Mouse (Mus musculus) heart, embryonic 10.5 days (tissue): ENCODE results near the gene Gm10309. TPM values are rescaled to one million over a fixed set of nuclear protein-coding genes. Genes with fewer than 3 reads are reported as not detected.
A peak's percentile ranks its signal among the peaks of the same experiment; 100 is the strongest.

Experiments
- DNase-seq: peaks from one replicate; pipeline ENCODE4 v3.0.0-alpha.2; 2017; ENCODE audit warnings: low spot score
- H3K27ac ChIP-seq: fragments of 300-500 bp; sonication (generic); 2 replicates; pipeline ENCODE4 v1.5.1; 2016; ENCODE audit warnings: mild to moderate bottlenecking
- H3K27me3 ChIP-seq: fragments of 300-500 bp; sonication (generic); 2 replicates; pipeline ENCODE4 v1.6.1; 2016; ENCODE audit warnings: mild to moderate bottlenecking; ENCODE audit not compliant: poor library complexity, insufficient read depth, severe bottlenecking
- H3K36me3 ChIP-seq: fragments of 300-500 bp; sonication (generic); 2 replicates; pipeline ENCODE4 v1.6.1; 2016; ENCODE audit warnings: mild to moderate bottlenecking, moderate library complexity
- H3K4me1 ChIP-seq: fragments of 300-500 bp; sonication (generic); 2 replicates; pipeline ENCODE4 v1.6.1; 2016; ENCODE audit warnings: mild to moderate bottlenecking
- H3K4me3 ChIP-seq: fragments of 300-500 bp; sonication (generic); 2 replicates; pipeline ENCODE4 v1.5.1; 2016; ENCODE audit warnings: mild to moderate bottlenecking, moderate library complexity
- H3K9me3 ChIP-seq: fragments of 300-500 bp; sonication (generic); 2 replicates; pipeline ENCODE4 v1.6.1; 2016; ENCODE audit warnings: mild to moderate bottlenecking, moderate library complexity
- WGBS: fragments of 180-500 bp; shearing (Covaris S2); methylation state at CpG from one replicate; pipeline ENCODE4 v1.1.7; 2016; 5-methylcytosine and 5-hydroxymethylcytosine counted together
- polyA plus RNA-seq: library from polyadenylated mRNA; unstranded; fragments of >200 nt; fragmentation: Nextera tagmentation; extraction: Ambion mirVana; gene quantifications from 2 replicates; pipeline ENCODE4 v1.2.1, GENCODE M21; 2016

The Gm10309 gene
- polyA plus RNA-seq, 1 experiment from 2014 or later: 0.44 TPM

DNA sequence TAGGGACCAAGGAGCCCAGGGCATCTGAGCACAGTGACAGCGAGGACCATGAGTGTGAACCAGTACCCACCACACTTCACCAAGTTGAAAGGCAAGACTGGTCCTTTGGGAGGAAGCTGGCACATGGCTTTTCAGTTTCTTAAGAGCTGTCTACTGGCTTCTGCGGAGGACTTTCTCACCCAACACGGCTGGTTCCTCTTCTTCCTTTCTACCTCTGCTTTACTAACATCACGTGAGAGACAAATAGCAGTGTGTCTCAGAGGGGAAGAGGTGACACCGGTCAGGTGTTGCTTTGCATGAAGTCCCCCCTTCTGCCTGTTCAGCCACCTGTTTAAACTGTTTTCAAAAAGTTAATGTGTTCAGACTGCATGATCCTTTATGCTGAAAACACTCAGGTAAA is 22.3 kb upstream of the Gm10309 start:
- no peak for DNase-seq
- no peaks in the 10 kb centered on the region for H3K27me3 ChIP-seq
- WGBS: 78% methylated on average over 5 of the region's 5 CpGs
- no peak overlapping the region for H3K27ac ChIP-seq
- no peak overlapping the region for H3K4me3 ChIP-seq
- H3K4me1 ChIP-seq: peaks cover 41% of the 10 kb centered on the region
- H3K9me3 ChIP-seq: no peaks in the 10 kb centered on the region
- no peaks in the 10 kb centered on the region; the same call in 1 of the 2 replicates for H3K36me3 ChIP-seq

DNA sequence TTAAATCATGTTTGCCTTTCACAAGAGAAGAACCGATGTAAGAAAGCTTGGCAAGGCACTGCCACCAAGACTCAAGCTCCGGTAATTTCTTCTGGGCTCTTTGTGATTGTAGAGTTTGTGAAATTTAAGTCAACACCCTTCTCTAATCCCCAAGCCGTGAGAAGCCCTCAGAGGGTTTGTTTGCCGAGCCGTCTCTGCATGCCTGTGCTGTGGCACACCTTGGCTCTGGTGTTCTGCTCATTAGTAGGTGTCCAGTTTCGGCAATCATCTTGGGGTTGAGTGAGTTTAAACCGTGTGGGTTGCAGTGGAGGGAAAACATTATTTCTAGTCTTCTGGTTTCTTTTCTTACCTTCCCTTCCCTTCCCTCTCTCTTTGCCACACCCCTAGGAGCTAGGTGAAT is 21.0 kb upstream of the Gm10309 start:
- 81% methylated on average over 7 of the region's 7 CpGs for WGBS
- H3K4me3 ChIP-seq: no peak overlapping the region
- no peaks in the 10 kb centered on the region for H3K9me3 ChIP-seq
- no peaks in the 10 kb centered on the region for H3K27me3 ChIP-seq
- H3K4me1 ChIP-seq: peaks cover 29% of the 10 kb centered on the region
- no peaks in the 10 kb centered on the region; the same call in 1 of the 2 replicates for H3K36me3 ChIP-seq
- no peak for DNase-seq
- H3K27ac ChIP-seq: no peak overlapping the region

DNA sequence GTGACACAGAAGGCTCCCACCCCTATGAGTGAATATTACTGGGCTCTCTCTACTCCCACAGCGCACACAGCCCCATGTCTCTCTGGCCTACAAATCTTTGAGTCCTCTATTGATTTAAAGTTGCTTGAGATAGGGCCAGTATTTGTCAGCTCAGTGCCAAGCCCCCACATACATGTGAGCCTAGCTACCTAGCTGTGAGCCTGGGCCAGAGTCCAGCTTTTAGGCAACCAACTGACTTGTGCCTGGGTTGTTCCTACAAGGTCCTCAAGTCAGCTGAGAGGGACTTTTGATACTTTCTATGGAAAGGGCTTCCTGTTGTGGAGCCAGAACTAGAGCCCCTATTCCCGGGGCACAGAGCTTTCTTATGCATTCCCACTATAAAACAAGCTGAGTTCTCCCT is 20.0 kb upstream of the Gm10309 start:
- Histone ChIP-seq H3K4me1 (peaks cover 19% of the 10 kb centered on the region), H3K27ac (no peak overlapping the region), H3K4me3 (no peak overlapping the region), H3K36me3 (no peaks in the 10 kb centered on the region; the same call in 1 of the 2 replicates), H3K27me3 (no peaks in the 10 kb centered on the region), H3K9me3 (no peaks in the 10 kb centered on the region)
- 81% methylated on average over 2 of the region's 2 CpGs for WGBS
- no peak for DNase-seq

DNA sequence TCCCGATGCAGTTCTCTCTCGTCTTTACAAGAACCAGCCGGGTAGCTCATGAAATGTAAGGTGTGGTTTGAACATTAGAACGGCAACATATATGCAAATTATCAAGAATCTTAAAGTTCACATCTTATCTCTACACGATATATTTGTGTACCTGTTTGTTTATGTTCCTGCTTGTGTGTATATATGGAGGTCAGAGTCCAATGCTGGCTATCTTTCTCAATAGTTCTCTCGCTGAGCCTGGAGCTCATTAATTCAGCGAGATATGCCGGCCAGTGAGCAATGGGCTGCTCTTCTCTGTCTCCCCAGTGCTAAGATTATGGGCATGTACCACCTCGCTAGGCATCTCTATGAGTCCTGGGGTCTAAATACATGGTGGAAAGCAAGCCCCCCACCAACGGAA is 18.8 kb upstream of the Gm10309 start:
- Histone ChIP-seq H3K27ac (no peak overlapping the region), H3K27me3 (no peaks in the 10 kb centered on the region), H3K36me3 (no peaks in the 10 kb centered on the region; the same call in 1 of the 2 replicates), H3K4me3 (no peak overlapping the region), H3K4me1 (peaks cover 7% of the 10 kb centered on the region), H3K9me3 (no peaks in the 10 kb centered on the region)
- 87% methylated on average over 10 of the region's 10 CpGs for WGBS
- no peak for DNase-seq

DNA sequence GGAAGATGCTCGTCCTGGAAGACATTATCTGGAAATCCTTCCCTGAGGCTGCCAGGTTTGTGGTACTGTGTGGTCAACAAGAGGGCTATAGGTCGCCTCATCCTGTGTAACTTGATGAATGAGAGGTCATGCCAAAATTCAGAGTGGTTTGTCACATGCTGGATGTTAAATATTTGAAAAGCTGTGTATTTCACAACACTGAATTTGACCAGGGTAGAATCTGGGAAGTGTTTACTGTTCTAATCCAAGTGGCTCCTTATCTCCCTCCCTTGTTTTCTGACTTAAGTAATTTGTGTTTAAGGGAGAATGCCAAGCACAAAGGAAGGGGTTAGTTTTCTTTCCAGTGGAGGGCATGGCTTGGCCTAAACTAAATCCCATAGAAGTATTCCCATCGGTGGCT is 18.3 kb upstream of the Gm10309 start:
- no peaks in the 10 kb centered on the region; the same call in 1 of the 2 replicates for H3K36me3 ChIP-seq
- peaks cover 4% of the 10 kb centered on the region for H3K4me1 ChIP-seq
- no peaks in the 10 kb centered on the region for H3K27me3 ChIP-seq
- WGBS: 62% methylated on average over 3 of the region's 3 CpGs
- DNase-seq: no peak
- H3K27ac ChIP-seq: no peak overlapping the region
- no peaks in the 10 kb centered on the region for H3K9me3 ChIP-seq
- H3K4me3 ChIP-seq: no peak overlapping the region

DNA sequence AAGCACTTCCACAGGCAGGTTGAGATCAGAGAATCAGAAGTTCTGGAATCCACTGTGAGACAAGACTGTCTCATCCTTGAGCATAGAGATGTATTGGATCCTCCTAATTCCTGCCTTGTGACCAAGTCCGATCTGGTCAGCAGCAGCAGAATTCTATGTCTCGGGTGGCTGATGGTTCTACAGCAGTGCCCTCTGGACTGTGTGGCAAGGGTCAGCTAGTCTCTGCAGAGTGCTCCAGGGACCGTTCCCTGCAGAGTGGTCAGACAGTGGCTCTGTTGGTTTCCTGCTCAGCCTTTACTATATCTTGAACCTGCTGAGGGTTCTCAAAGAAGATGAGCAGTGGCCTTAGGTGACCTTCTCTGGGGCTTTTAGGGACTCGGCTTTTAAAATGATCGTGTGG is 17.6 kb upstream of the Gm10309 start:
- Histone ChIP-seq H3K27me3 (no peaks in the 10 kb centered on the region), H3K4me3 (no peak overlapping the region), H3K27ac (no peak overlapping the region), H3K36me3 (no peaks in the 10 kb centered on the region; the same call in 1 of the 2 replicates), H3K4me1 (peaks cover 4% of the 10 kb centered on the region), H3K9me3 (no peaks in the 10 kb centered on the region)
- no peak for DNase-seq
- WGBS: 70% methylated on average over 5 of the region's 5 CpGs

DNA sequence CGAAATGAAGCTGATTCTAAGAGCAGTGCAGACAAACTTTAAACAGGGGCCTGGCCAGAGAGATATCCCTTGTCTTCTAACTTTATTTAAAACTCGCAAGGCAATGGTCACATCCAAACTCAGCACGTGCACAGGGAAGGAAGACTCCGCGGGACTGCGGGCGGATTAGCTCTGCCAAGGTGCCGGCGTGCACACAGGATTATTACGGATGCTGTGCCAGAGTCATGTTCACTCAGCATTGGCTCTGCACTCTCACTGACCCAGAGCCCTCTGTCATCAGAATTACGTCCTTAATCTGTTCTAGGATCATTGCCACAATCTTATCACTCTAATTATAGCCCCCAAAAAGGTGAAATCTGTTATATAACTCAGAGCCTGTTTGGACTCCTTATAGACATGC is 16.2 kb upstream of the Gm10309 start:
- Histone ChIP-seq H3K36me3 (no peaks in the 10 kb centered on the region; the same call in 1 of the 2 replicates), H3K27ac (no peak overlapping the region), H3K4me1 (peaks cover 4% of the 10 kb centered on the region), H3K4me3 (no peak overlapping the region), H3K9me3 (no peaks in the 10 kb centered on the region), H3K27me3 (no peaks in the 10 kb centered on the region)
- 93% methylated on average over 11 of the region's 11 CpGs for WGBS
- DNase-seq: no peak

DNA sequence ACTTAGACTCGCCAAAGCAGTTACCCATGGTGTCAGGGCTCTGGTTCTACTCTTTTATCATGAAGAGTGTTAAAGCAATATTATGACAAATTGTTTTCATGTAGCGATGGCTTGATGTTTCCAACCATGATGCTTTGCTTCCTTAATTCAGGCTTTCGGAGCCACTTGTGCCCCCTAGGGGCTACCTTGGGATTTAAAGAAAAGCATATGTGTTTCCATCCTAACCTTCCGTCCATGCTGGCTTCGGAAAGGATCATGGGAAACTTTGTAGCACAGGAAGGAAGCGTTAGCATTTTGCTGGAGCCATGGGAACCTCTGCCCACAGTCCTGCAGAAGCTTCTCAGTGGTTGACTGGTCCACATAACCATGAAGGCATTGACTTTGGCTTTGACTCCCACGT is 13.6 kb upstream of the Gm10309 start:
- WGBS: 88% methylated on average over 7 of the region's 7 CpGs
- Histone ChIP-seq H3K36me3 (0 out of 2 replicates have a peak, but pooled peaks cover 3% of the 10 kb centered on the region), H3K4me1 (peaks cover 17% of the 10 kb centered on the region)

DNA sequence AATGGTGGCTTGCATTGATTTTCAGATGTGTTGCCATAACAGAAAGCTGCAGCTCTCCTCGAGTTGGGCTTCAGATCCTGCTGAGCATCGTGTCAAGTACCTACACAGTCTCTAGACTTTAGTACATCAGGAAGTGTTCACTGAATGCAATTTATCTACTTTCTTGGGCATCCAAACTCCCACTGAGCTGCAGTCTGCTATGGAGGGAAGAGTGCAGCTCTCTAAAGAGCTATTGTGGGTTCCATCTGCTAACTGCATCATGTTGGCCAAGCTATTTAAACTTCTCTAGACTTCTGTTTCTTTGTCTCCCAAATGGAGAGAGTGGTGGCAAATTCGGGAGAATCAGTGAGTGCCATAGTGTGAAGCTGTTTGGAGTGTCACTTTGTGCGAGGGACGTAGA is 11.6 kb upstream of the Gm10309 start:
- no peaks in the 10 kb centered on the region for H3K27me3 ChIP-seq
- 0 out of 2 replicates have a peak, but pooled peaks cover 3% of the 10 kb centered on the region for H3K36me3 ChIP-seq
- no peaks in the 10 kb centered on the region for H3K9me3 ChIP-seq
- peaks cover 18% of the 10 kb centered on the region for H3K4me1 ChIP-seq
- H3K27ac ChIP-seq: no peak overlapping the region
- WGBS: 73% methylated on average over 5 of the region's 5 CpGs
- H3K4me3 ChIP-seq: no peak overlapping the region
- no peak for DNase-seq

More for the DNA sequence above, 13.6 kb upstream of the Gm10309 start:
- no peak for DNase-seq
- no peak overlapping the region for H3K27ac ChIP-seq
- no peak overlapping the region for H3K4me3 ChIP-seq
- H3K9me3 ChIP-seq: no peaks in the 10 kb centered on the region
- no peaks in the 10 kb centered on the region for H3K27me3 ChIP-seq

DNA sequence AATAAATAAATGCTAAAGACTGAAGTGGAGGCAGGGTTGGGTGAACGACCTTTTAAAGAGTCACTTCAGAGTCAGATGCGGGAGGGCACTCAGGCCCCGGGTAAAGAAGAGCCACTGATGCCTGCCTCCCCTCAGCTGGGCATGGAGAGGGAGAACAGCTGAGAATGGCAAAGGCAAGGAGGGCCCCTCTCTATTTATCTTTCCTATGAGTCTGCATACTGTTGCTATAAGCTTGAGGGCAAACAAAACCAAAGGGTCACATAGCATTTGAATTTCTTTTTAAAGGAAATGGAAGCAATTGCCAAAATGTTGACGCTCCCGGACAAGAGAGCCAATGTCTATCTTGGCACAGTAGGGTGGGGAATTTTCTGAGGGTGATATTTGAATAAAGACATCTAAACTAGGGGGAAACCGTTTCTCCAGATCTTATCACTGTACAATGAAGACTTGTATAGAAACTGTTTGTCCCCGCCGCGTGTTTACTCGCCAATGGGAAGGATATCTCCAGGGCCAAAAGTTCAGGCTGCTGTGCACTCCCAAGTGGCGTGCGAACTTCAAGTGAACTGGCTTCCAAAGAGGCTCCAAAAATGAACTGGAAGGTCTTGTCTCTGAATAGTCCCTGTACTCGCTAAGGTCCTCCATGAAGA is 10.1 kb upstream of the Gm10309 start:
- Histone ChIP-seq H3K4me1 (peaks cover 20% of the 10 kb centered on the region), H3K27ac (no peak overlapping the region), H3K9me3 (no peaks in the 10 kb centered on the region), H3K4me3 (no peak overlapping the region), H3K36me3 (0 out of 2 replicates have a peak, but pooled peaks cover 3% of the 10 kb centered on the region), H3K27me3 (no peaks in the 10 kb centered on the region)
- no peak for DNase-seq
- WGBS: 71% methylated on average over 13 of the region's 13 CpGs

DNA sequence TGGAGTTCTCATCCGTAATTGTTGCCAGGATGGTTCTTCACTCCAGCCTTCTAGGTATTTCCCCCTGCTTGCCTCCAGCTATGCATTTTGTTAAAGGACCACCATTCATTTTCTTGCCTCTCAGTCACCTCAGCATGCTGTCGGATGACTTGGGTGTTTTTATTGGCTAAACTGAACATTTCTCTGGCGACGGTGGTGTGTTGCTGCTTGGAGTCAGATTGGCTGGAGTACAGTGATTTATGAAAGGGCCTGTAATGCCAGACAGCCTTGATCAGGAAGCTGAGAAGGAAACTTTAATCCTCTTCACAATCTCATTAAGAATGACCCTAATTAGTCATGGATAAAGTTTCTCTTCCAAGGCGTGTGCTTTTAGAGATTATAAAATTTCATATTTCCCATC is 4.8 kb upstream of the Gm10309 start:
- 72% methylated on average over 5 of the region's 5 CpGs for WGBS
- Histone ChIP-seq H3K27ac (no peak overlapping the region), H3K4me1 (peaks cover 27% of the 10 kb centered on the region), H3K27me3 (no peaks in the 10 kb centered on the region), H3K4me3 (no peak overlapping the region), H3K9me3 (no peaks in the 10 kb centered on the region), H3K36me3 (no peaks in the 10 kb centered on the region; the same call in 1 of the 2 replicates)
- no peak for DNase-seq

DNA sequence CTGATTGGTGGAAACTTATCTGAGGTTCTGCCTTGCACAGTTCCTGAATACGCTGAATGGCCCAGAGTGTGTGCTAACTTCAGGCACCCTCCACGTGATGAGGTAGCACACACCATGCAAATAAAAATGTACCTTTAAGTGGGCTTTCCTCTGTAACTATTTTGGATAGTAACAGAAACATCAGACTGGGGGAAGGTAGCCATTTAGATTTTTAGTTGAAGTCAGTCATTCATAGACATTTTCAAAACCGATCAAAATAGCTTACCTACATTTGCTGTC is 3.1 kb upstream of the Gm10309 start:
- no peaks in the 10 kb centered on the region for H3K27me3 ChIP-seq

DNA sequence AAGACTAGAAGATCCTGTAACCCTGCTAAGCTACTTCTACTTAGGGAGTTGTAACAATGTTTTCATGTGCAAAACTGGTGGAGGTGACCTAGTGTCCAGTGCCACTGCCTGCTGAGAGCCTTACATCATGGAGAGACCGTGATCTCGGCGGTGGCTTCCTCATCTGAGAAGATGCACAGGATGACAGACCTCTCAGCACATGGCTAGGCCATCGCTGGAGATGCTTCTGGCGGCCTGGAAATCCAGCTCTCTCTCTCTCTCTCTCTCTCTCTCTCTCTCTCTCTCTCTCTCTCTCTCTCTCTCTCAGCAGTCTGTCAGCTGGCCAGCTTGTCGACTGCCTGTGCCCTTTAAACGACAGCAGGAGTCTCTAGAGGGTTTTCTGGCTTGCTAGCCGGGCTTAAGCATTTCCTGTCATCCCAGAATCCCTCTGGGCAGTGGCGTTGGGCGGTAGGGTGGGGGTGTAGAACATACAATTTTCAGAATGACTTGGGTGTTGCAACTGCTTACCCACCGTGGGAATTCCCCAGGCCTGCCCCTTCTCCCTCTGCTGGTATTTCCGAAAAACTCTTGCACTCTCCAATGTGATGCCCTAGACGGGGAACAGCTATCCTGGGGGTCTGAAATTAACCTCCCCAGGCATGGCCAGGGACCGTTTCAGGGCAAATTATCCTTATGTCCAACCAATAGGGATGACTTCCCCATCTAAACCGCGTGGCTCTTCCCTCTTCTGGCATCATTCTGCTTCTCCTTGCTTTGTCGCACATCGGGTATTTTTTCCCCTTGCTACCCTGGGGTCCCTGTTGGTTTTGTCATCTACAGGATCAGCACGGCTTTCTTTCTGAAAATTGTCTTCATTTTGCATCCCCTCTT is 2.5 kb upstream of the Gm10309 start:
- peak overlapping the region; percentile 63 for H3K27ac ChIP-seq
- no peak overlapping the region for H3K4me3 ChIP-seq
- H3K4me1 ChIP-seq: peaks cover 22% of the 10 kb centered on the region
- no peaks in the 10 kb centered on the region for H3K9me3 ChIP-seq
- no peaks in the 10 kb centered on the region; the same call in none of the 2 replicates for H3K36me3 ChIP-seq
- no peaks in the 10 kb centered on the region for H3K27me3 ChIP-seq
- 68% methylated on average over 19 of the region's 19 CpGs for WGBS
- DNase-seq: no peak

More for the DNA sequence above, 3.1 kb upstream of the Gm10309 start:
- Histone ChIP-seq H3K4me3 (no peak overlapping the region), H3K36me3 (no peaks in the 10 kb centered on the region; the same call in 1 of the 2 replicates), H3K9me3 (no peaks in the 10 kb centered on the region), H3K27ac (no peak overlapping the region), H3K4me1 (peaks cover 21% of the 10 kb centered on the region)
- WGBS: 82% methylated on average over 3 of the region's 3 CpGs
- no peak for DNase-seq
